Mouse (Mus musculus) ES-Bruce4 (cell line): ENCODE measurements around the gene Gjc2. TPM values are rescaled to one million over a fixed set of nuclear protein-coding genes. Genes with fewer than 3 reads are reported as not detected.

Experiments used
- H3K27ac ChIP-seq: 2 replicates; pipeline ENCODE4 v1.5.1; 2012; ENCODE audit warnings: low read length, inconsistent platforms; ENCODE audit not compliant: insufficient read depth
- H3K27me3 ChIP-seq: 2 replicates; pipeline ENCODE4 v1.6.1; 2012; ENCODE audit warnings: mild to moderate bottlenecking, low read length, inconsistent platforms; ENCODE audit not compliant: control insufficient read depth, poor library complexity, insufficient read depth, severe bottlenecking
- H3K36me3 ChIP-seq: 2 replicates; pipeline ENCODE4 v1.6.1; 2012; ENCODE audit warnings: inconsistent platforms, mild to moderate bottlenecking, low read length, moderate library complexity; ENCODE audit not compliant: control insufficient read depth, poor library complexity, insufficient read depth, severe bottlenecking
- H3K4me1 ChIP-seq: one replicate; pipeline ENCODE4 v1.8.1; 2011; ENCODE audit warnings: low read length; ENCODE audit not compliant: control insufficient read depth, insufficient read depth
- H3K4me3 ChIP-seq: 2 replicates; pipeline ENCODE4 v1.5.1; 2011; ENCODE audit warnings: low read depth, mild to moderate bottlenecking, low read length
- H3K9ac ChIP-seq: 2 replicates; pipeline ENCODE4 v1.6.1; 2012; ENCODE audit warnings: low read depth, mild to moderate bottlenecking, inconsistent platforms; ENCODE audit not compliant: poor library complexity, severe bottlenecking
- H3K9me3 ChIP-seq: replicated peaks from 2 replicates; pipeline ENCODE4 v1.6.1; 2012; ENCODE audit warnings: mild to moderate bottlenecking, low read length, inconsistent platforms; ENCODE audit not compliant: control insufficient read depth, poor library complexity, insufficient read depth, severe bottlenecking
- CTCF ChIP-seq: IDR thresholded peaks from one replicate; pipeline ENCODE4 v1.8.1; 2011; ENCODE audit warnings: low read depth, low read length
- EP300 ChIP-seq: IDR thresholded peaks from 2 replicates; pipeline ENCODE4 v1.6.1; 2011; ENCODE audit warnings: low read depth, low read length; ENCODE audit not compliant: insufficient read depth
- POLR2A ChIP-seq: IDR thresholded peaks from one replicate; pipeline ENCODE4 v1.8.1; 2011; ENCODE audit warnings: low read length; ENCODE audit not compliant: insufficient read depth
- polyA plus RNA-seq: library from polyadenylated mRNA; stranded (reverse); fragments of >200 nt; gene quantifications from 2 replicates; pipeline ENCODE4 v1.2.4, GENCODE M21; 2011; ENCODE audit warnings: low read depth; ENCODE audit not compliant: missing spikeins, insufficient read depth, insufficient read length

Gene Gjc2
- polyA plus RNA-seq, 1 experiment = not detected

GRCm38 (mm10) chr11:59134373-59134997 lies 48.5 kb downstream of the Gjc2 start:
- Histone ChIP-seq H3K9ac (no peak overlapping the region), H3K4me3 (peak overlapping the region; percentile 20), H3K27me3 (peaks cover 3% of the 10 kb centered on the region), H3K4me1 (no peaks in the 10 kb centered on the region), H3K27ac (no peak overlapping the region), H3K9me3 (no peaks in the 10 kb centered on the region), H3K36me3 (no peaks in the 10 kb centered on the region)
- TF ChIP-seq POLR2A = no peak
- no peak for TF ChIP-seq CTCF
- no peak for TF ChIP-seq EP300

DNA sequence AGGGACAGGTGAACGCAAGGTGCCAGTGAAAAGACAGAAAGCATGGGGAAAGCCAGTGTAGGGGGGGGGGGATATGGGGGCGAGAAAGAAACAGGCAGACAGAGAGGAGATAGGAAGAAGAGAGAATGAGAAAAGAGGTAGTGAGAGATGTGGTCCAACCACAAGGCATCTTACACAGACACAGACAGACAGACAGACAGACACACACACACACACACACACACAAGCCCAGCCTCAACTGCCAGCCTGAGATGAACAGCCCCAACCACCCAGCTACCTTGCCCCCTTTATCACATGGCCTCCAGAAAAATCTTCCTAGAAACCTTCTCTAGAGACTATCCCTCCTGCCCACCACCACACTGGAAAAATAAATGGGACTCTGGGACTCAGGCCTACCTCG lies 50.9 kb downstream of the Gjc2 start:
- H3K36me3 ChIP-seq = no peaks in the 10 kb centered on the region
- H3K27me3 ChIP-seq = peaks cover 3% of the 10 kb centered on the region
- no peaks in the 10 kb centered on the region for H3K4me1 ChIP-seq
- no peak for TF ChIP-seq POLR2A
- no peak for TF ChIP-seq EP300
- no peak for TF ChIP-seq CTCF
- H3K9ac ChIP-seq = no peak overlapping the region
- no peak overlapping the region for H3K27ac ChIP-seq
- H3K9me3 ChIP-seq = no peaks in the 10 kb centered on the region
- no peak overlapping the region for H3K4me3 ChIP-seq

- no peak for TF ChIP-seq CTCF
- no peak for TF ChIP-seq EP300
- TF ChIP-seq POLR2A = no peak
- H3K27me3 ChIP-seq = peaks cover 3% of the 10 kb centered on the region
- H3K4me3 ChIP-seq = no peak overlapping the region
- no peaks in the 10 kb centered on the region for H3K4me1 ChIP-seq
- H3K36me3 ChIP-seq = no peaks in the 10 kb centered on the region
- H3K9me3 ChIP-seq = no peaks in the 10 kb centered on the region
- no peak overlapping the region for H3K27ac ChIP-seq
- no peak overlapping the region for H3K9ac ChIP-seq
These were observed 51.6 kb downstream of the Gjc2 start for GRCm38 (mm10) chr11:59131348-59131919.

DNA sequence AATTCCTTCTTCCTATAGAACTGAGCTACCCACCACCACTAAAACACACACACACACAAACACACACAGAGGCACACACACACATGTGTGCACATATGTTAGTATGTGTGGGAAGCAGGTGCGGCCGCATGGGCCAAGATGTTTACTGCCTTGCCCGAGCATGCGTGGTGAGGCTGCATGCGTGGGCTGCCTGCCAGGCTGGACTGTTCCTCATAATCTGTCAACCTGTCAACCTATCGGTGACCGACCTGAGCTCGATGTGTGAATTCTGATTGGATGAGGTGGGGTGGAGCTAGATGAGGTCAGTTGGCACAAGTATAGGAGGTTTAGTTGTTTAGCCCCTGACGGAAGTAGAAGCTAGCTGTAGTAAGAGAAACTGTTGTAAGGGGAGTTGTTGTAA lies 52.2 kb downstream of the Gjc2 start:
- Histone ChIP-seq H3K9ac (no peak overlapping the region), H3K9me3 (no peaks in the 10 kb centered on the region), H3K36me3 (no peaks in the 10 kb centered on the region), H3K4me3 (no peak overlapping the region), H3K27me3 (peaks cover 3% of the 10 kb centered on the region; the same call in 1 of the 2 replicates), H3K4me1 (no peaks in the 10 kb centered on the region), H3K27ac (no peak overlapping the region)
- no peak for TF ChIP-seq POLR2A
- TF ChIP-seq EP300 = no peak
- TF ChIP-seq CTCF = no peak

Other genes with a start within 250 kb of the Gjc2 start
- 104 and 105 TPM in 2 replicates for gene Rnf187, start 244.3 kb downstream of the Gjc2 start, polyA plus RNA-seq
- gene Hist3h2ba, start 234.3 kb downstream of the Gjc2 start, polyA plus RNA-seq = 7.7 and 8.0 TPM in 2 replicates
- 2.9 and 3.7 TPM in 2 replicates for gene Hist3h2a, start 228.5 kb downstream of the Gjc2 start, polyA plus RNA-seq
- gene Trim17, start 228.5 kb downstream of the Gjc2 start, polyA plus RNA-seq = not detected in 2 replicates
- 22.5 and 25.6 TPM in 2 replicates for gene Trim11, start 205.1 kb downstream of the Gjc2 start, polyA plus RNA-seq
- gene Obscn, start 46.8 kb downstream of the Gjc2 start, polyA plus RNA-seq = 0.35 and 1.3 TPM in 2 replicates
- gene Iba57, start 19.5 kb downstream of the Gjc2 start, polyA plus RNA-seq = 3.0 and 4.0 TPM in 2 replicates
- 54.0 and 54.9 TPM in 2 replicates for gene Guk1, start 9.0 kb upstream of the Gjc2 start, polyA plus RNA-seq
- 41.7 and 48.2 TPM in 2 replicates for gene Mrpl55, start 19.3 kb upstream of the Gjc2 start, polyA plus RNA-seq
- 14.3 and 15.3 TPM in 2 replicates for gene 2310033P09Rik, start 25.1 kb upstream of the Gjc2 start, polyA plus RNA-seq
- gene Arf1, start 45.1 kb upstream of the Gjc2 start, polyA plus RNA-seq = 375 and 376 TPM in 2 replicates
- 0.36 and 0.64 TPM in 2 replicates for gene Wnt3a, start 107.5 kb upstream of the Gjc2 start, polyA plus RNA-seq
- 6.5 and 6.8 TPM in 2 replicates for gene Wnt9a, start 123.7 kb upstream of the Gjc2 start, polyA plus RNA-seq
- gene Prss38, start 192.4 kb upstream of the Gjc2 start, polyA plus RNA-seq = 0.48 TPM in 1 of 2 replicates, not detected in the other